Mouse (Mus musculus) cerebellum, adult 18-20 months (tissue): Measurements from ENCODE around the gene 4933421I07Rik.

Experiments used
- DNase-seq, 2 experiments: peaks; one replicate each; pipeline ENCODE4 v3.0.0; 2021

Gene 4933421I07Rik

DNA sequence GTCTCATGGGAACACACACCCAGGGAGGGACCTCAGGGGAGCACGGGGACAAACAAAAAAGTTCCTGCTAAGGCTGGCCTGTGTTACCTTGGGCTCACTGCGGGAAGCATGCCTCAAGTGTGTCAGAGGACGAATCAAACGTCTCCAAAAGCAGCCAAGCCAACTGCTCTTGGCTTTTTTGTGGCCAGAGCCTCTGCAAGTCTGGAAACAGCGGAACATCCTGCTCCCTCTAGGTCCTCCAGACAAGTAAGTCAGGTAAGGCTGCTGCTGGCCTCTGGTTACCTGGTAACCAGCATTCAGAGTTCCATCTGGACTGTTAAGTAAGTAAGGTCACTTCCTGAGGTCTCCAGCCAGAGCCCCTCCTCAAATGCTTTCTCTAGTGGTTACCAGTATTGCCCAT is at the start of gene 4933421I07Rik:
TSS of gene 4933421I07Rik (minus strand) at position 271 of the 400 bp plus-strand sequence.
- DNase-seq: no peak

DNA sequence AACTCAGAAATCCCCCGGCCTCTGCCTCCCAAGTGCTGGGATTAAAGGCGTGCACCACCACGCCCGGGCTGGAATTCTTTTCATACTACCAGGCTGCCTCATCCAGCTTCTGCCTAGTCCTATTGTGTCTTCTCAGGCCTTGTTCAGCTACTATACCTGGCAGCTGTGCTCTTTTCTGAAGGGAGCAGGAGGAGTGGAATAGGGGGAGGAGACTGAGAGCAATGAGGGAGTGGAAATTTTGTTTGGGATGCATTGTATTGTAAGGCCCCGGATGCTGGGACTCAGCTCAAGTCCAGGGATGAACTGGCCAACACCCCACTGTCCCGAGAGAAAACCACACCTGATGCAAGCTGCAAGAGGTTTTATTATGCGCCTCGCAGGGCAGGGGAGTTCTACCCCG is 49.4 kb upstream of the 4933421I07Rik start:
- no peak for DNase-seq

DNA sequence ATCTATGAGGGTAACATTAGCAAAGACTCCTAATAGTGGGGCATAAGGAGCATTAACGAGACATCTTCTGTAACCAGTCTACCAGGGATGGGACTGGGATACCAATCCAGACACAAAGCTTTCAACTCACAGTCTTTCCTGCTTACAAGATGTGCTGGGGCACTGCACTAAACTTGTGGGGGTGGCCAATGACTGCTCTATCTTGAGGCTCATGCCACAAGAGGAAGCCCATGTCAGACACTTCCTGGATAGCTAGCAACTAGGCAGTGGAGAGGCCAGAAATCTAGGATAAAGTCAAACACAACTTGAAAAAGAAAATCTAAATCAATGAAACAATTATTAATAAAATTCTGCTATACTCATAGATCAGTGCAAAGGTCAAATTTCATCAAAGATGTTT is 48.3 kb upstream of the 4933421I07Rik start:
- DNase-seq: no peak

DNA sequence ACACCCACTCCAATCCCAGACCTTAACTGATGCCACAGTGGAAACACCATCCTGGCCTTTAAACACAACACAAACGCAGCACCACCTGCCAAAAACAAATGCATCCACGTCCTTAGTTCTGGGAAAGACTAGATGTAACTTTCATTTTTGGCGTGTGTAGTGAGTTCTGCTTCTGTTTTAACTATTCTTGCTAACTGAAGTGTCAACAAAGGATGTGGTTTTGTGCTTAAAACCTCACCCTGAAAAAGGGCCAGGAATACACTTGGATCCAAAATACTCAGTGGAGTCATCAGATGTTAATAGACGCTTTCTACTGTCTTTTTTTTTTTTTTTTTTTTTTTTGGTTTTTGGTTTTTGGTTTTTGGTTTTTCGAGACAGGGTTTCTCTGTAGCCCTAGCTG is 42.9 kb upstream of the 4933421I07Rik start:
- DNase-seq: no peak

DNA sequence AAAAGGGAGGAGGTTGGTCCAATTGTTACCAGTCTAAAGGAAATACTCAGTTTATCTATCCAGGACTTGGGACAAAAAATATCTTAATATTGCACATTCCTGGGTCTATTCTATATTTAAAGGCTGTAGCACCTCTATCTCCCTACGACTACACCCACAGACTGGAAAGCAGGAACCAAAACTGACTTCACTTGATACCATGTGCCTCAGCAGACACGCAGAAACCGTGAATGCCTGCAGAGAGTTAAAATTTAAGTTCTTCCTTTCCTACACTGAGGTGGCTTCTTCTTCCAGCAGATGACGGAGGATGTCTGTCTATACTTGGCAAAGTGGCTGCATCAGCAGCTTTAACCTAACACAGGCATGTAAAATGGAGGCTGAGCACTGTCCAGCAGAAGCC is 42.4 kb upstream of the 4933421I07Rik start:
- DNase-seq: no peak

DNA sequence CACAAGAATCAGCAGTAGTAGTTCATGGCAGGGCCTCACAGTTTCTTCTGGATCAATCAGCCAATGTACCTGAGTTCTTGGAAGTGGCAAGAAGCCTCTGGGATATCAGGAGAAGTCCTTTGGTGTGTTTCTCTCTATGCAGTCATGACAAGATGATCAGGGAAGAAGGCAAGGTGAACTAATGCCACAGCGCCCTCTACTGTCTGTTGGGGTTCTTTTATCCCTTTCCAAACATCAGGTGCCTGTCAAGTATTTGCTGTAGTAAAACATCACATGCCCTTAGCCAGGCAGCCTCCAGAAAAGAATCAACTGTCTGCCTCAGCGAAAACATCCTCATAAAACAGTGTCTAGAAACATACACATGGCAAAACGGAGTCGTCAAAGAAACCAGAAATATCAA is 6.7 kb upstream of the 4933421I07Rik start:
- DNase-seq: no peak

DNA sequence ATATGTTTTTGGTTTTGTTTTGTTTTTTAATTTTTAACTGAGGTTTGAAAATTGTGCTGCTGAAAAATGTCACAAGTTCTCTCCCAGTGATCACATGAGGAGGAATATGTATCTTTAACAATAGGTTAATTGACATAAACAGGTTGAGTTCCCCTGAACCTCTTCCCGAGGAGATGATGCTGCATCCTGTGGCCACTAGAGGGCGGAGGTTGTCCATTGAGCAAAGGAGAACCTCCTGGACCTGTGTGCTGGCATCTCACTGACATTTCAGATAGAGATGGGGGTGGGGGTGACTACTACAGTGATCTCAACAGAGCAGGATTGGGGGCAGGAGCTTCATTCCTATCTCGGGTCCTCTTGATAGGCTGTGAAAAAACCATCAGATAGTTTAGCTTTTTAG is 2.7 kb upstream of the 4933421I07Rik start:
- DNase-seq: peak; percentile 2 to 5

DNA sequence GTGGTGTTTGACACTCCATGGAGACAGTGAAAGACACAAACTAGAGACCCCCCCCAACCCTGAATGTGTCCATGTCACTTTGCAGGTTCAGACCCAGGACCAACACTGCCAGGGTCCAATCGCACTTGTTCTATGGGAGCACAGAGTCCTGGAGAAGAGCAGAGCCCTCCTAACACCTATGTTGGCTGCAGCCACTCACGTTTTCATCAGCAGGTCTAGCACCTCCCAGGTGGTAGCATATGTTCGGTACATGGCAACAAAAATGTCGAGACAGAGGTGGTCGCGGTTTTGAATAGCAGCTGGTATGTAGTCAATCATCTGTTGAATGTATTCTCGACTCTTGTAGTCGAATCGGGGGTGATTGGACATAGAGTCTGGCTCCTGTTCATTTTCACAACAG is 568 bp downstream of the 4933421I07Rik start:
- DNase-seq: no peak
